Mouse (Mus musculus): Measurements from ENCODE around the gene Cox19. TPM values are rescaled to one million over a fixed set of nuclear protein-coding genes. Genes with fewer than 3 reads are reported as not detected.

Cox19 gene
- polyA plus RNA-seq, 1 experiment, result 19.9 TPM

DNA sequence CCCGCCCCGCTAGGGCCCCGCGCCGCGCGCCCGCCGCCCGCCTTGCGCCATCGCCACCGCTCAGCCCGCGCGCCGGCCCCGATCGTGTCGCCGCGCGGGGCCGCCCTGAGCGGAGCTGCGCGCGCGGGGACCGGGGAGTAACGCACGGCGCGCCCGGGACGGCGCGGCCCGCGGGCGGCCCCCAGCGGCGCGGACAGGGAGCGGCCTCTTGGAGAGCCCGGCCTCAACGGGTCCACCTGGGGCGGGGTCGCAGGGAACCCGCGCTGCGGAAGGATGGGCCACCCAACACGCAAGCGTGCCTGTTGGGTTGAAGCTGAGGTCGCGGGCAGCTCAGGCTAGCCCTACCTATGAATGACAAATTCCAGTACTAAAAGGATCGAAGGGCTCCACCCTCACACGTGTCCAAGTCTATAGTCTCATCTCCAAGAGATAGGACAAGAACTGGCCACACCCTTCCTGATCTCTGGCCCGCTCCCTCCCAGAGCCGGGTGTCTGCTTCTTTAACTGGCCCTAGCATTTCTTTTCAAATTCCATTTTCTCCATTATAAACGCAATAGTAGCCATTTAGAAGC lies 25.7 kb downstream of the Cox19 start, which contains the start of gene Adap1:
TSS of gene Adap1 (minus strand) at position 228 of the 572 bp plus-strand sequence.
- Histone ChIP-seq H3K4me3 (ENCODE audit: low read depth, low read length) (peak within 1 kb of the TSS; percentile 77), H3K27me3 (ENCODE audit: control insufficient read depth, insufficient read depth, low read length, poor library complexity, severe bottlenecking) (no peaks in the 10 kb centered on the region), H3K9ac (ENCODE audit: low read depth, poor library complexity, severe bottlenecking) (peak within 1 kb of the TSS; percentile 93), H3K4me1 (ENCODE audit: control insufficient read depth, insufficient read depth, low read length) (peaks cover 13% of the 10 kb centered on the region), H3K9me3 (replicated peaks; ENCODE audit: control insufficient read depth, insufficient read depth, low read length, poor library complexity, severe bottlenecking) (no peaks in the 10 kb centered on the region), H3K36me3 (ENCODE audit: control insufficient read depth, insufficient read depth, low read length, poor library complexity, severe bottlenecking) (no peaks in the 10 kb centered on the region), H3K27ac (ENCODE audit: insufficient read depth, low read length) (peak within 1 kb of the TSS; percentile 3; the same call in 1 of the 2 replicates)
- TF ChIP-seq EP300 (IDR thresholded peaks at IDR 0.05; ENCODE audit: insufficient read depth, low read depth, low read length) (peak; percentile 72; the same call in 1 of the 2 replicates), CTCF (IDR thresholded peaks at IDR 0.05; ENCODE audit: low read depth, low read length) (peak; percentile 4), POLR2A (IDR thresholded peaks at IDR 0.05; ENCODE audit: insufficient read depth, low read length) (no peak)

DNA sequence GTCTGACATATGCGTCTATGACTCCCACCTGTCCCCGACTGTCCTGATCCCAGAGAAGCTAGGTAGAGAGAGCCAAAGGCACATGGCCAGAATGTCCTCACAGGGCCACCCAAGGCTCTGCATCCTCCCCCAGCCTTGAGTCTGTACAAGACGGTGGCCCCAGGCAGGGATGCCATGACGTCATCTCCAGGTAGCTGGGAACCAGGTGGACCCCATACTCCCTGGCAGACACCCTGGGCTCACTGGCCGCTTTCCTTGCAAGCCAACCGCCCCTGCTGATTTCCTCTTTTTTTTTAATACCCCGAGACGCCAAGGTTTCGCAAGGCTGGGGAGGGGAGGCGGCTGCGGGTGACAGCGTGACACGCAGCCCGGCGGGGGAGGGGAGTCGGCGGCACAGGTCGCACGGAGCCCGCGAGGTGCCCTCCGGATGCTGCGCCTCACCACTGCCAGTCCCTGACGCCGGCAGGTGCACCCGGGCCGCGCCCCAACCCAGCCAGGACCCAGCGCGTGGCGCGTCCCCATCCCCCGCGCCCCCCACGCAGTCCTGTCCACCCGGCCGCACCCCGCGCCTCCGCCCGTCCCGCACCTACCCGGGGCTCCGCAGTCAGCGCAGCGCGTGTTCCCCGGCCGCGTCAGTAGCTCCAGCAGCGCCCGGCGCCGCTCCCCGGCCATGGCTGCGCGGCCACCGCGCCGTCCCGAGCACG lies 26.4 kb downstream of the Cox19 start:
- H3K27me3 ChIP-seq (ENCODE audit: control insufficient read depth, insufficient read depth, low read length, poor library complexity, severe bottlenecking), result no peaks in the 10 kb centered on the region
- H3K4me3 ChIP-seq (ENCODE audit: low read depth, low read length), result peak overlapping the region; percentile 77
- TF ChIP-seq EP300 (IDR thresholded peaks at IDR 0.05; ENCODE audit: insufficient read depth, low read depth, low read length) (no peak), CTCF (IDR thresholded peaks at IDR 0.05; ENCODE audit: low read depth, low read length) (no peak), POLR2A (IDR thresholded peaks at IDR 0.05; ENCODE audit: insufficient read depth, low read length) (no peak)
- H3K9ac ChIP-seq (ENCODE audit: low read depth, poor library complexity, severe bottlenecking), result peak overlapping the region; percentile 93
- H3K27ac ChIP-seq (ENCODE audit: insufficient read depth, low read length), result no peak overlapping the region
- peaks cover 13% of the 10 kb centered on the region for H3K4me1 ChIP-seq (ENCODE audit: control insufficient read depth, insufficient read depth, low read length)
- no peaks in the 10 kb centered on the region for H3K9me3 ChIP-seq (replicated peaks; ENCODE audit: control insufficient read depth, insufficient read depth, low read length, poor library complexity, severe bottlenecking)
- H3K36me3 ChIP-seq (ENCODE audit: control insufficient read depth, insufficient read depth, low read length, poor library complexity, severe bottlenecking), result no peaks in the 10 kb centered on the region

- no peaks in the 10 kb centered on the region for H3K27me3 ChIP-seq (ENCODE audit: control insufficient read depth, insufficient read depth, low read length, poor library complexity, severe bottlenecking)
- H3K36me3 ChIP-seq (ENCODE audit: control insufficient read depth, insufficient read depth, low read length, poor library complexity, severe bottlenecking), result no peaks in the 10 kb centered on the region
- TF ChIP-seq CTCF (IDR thresholded peaks at IDR 0.05; ENCODE audit: low read depth, low read length), result no peak
- TF ChIP-seq EP300 (IDR thresholded peaks at IDR 0.05; ENCODE audit: insufficient read depth, low read depth, low read length), result no peak
- no peak for TF ChIP-seq POLR2A (IDR thresholded peaks at IDR 0.05; ENCODE audit: insufficient read depth, low read length)
- H3K9me3 ChIP-seq (replicated peaks; ENCODE audit: control insufficient read depth, insufficient read depth, low read length, poor library complexity, severe bottlenecking), result no peaks in the 10 kb centered on the region
- H3K4me1 ChIP-seq (ENCODE audit: control insufficient read depth, insufficient read depth, low read length), result peaks cover 13% of the 10 kb centered on the region
- H3K9ac ChIP-seq (ENCODE audit: low read depth, poor library complexity, severe bottlenecking), result peak overlapping the region; percentile 93
- H3K27ac ChIP-seq (ENCODE audit: insufficient read depth, low read length), result no peak overlapping the region
- H3K4me3 ChIP-seq (ENCODE audit: low read depth, low read length), result peak overlapping the region; percentile 77
Observed at GRCm38 (mm10) chr5:139324045-139324491, 27.1 kb downstream of the Cox19 start.

DNA sequence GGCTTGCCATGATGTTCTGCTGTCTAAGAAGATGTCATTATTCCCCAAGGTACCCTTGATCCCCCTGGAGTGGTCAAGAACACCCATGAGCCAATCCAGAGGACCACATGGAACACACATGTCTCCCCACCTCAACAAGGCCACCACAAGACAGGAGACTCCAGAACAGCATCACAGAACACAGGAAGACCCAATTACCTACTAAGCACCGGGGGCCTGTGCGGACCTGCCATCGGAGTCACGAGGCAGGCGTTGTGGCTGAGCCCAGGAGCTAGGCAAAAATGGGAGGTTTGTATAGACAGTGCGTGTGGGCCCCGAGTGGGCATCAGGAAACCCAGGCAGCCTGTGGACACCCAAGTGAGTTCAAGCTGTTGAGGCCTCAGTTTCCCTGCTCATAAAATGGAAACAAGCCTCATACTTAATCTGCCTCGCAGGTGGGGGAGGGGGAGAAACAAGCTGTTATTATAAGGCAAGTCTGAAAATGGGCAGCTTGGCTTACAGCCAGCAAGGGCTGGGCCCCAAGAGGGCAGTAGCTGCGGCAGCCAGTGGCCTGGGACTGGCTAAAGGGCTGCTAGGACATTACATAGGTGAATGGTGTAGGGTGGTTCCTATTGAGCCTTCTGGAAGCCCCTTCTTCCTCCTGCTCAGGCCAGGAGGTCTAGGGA lies 27.8 kb downstream of the Cox19 start:
- Histone ChIP-seq H3K4me3 (ENCODE audit: low read depth, low read length) (no peak overlapping the region), H3K9me3 (replicated peaks; ENCODE audit: control insufficient read depth, insufficient read depth, low read length, poor library complexity, severe bottlenecking) (no peaks in the 10 kb centered on the region), H3K36me3 (ENCODE audit: control insufficient read depth, insufficient read depth, low read length, poor library complexity, severe bottlenecking) (no peaks in the 10 kb centered on the region), H3K4me1 (ENCODE audit: control insufficient read depth, insufficient read depth, low read length) (peaks cover 13% of the 10 kb centered on the region), H3K27me3 (ENCODE audit: control insufficient read depth, insufficient read depth, low read length, poor library complexity, severe bottlenecking) (no peaks in the 10 kb centered on the region), H3K9ac (ENCODE audit: low read depth, poor library complexity, severe bottlenecking) (no peak overlapping the region), H3K27ac (ENCODE audit: insufficient read depth, low read length) (no peak overlapping the region)
- TF ChIP-seq CTCF (IDR thresholded peaks at IDR 0.05; ENCODE audit: low read depth, low read length) (no peak), EP300 (IDR thresholded peaks at IDR 0.05; ENCODE audit: insufficient read depth, low read depth, low read length) (no peak), POLR2A (IDR thresholded peaks at IDR 0.05; ENCODE audit: insufficient read depth, low read length) (no peak)

- Histone ChIP-seq H3K4me3 (ENCODE audit: low read depth, low read length) (no peak overlapping the region), H3K27me3 (ENCODE audit: control insufficient read depth, insufficient read depth, low read length, poor library complexity, severe bottlenecking) (no peaks in the 10 kb centered on the region), H3K27ac (ENCODE audit: insufficient read depth, low read length) (no peak overlapping the region), H3K4me1 (ENCODE audit: control insufficient read depth, insufficient read depth, low read length) (peaks cover 10% of the 10 kb centered on the region), H3K9ac (ENCODE audit: low read depth, poor library complexity, severe bottlenecking) (no peak overlapping the region), H3K36me3 (ENCODE audit: control insufficient read depth, insufficient read depth, low read length, poor library complexity, severe bottlenecking) (no peaks in the 10 kb centered on the region), H3K9me3 (replicated peaks; ENCODE audit: control insufficient read depth, insufficient read depth, low read length, poor library complexity, severe bottlenecking) (no peaks in the 10 kb centered on the region)
- no peak for TF ChIP-seq CTCF (IDR thresholded peaks at IDR 0.05; ENCODE audit: low read depth, low read length)
- no peak for TF ChIP-seq POLR2A (IDR thresholded peaks at IDR 0.05; ENCODE audit: insufficient read depth, low read length)
- TF ChIP-seq EP300 (IDR thresholded peaks at IDR 0.05; ENCODE audit: insufficient read depth, low read depth, low read length), result no peak
Observed at GRCm38 (mm10) chr5:139321331-139321730, 29.9 kb downstream of the Cox19 start.
